ENCODE assay signal across 17 mouse cellular contexts in genomic region chr1:132348401-132348800, GRCm38 (mm10). TPM values are rescaled to one million over a fixed set of nuclear protein-coding genes. Genes with fewer than 3 reads are reported as not detected.
"Had no signal": no experiment of that assay in that cellular context is flagged by ENCODE, and none has a peak within 500 bp of the region (broad histone marks: within the 10 kb centered on the region; RNA-seq: fewer than 3 reads in every experiment).

No protein-coding gene starts in this region.

- H3K36me3 ChIP-seq: lung, embryonic 15.5 days; midbrain, embryonic 15.5 days; neural tube, embryonic 12.5 days; stomach, embryonic 15.5 days had no signal

- H3K9ac ChIP-seq: liver, postnatal 0 days; lung, embryonic 15.5 days; midbrain, embryonic 12.5 days; midbrain, embryonic 15.5 days; neural tube, embryonic 12.5 days; stomach, embryonic 15.5 days had no signal

- H3K4me3 ChIP-seq: lung, embryonic 15.5 days; megakaryocyte, embryonic 14.5 days; midbrain, embryonic 12.5 days; midbrain, embryonic 15.5 days; neural tube, embryonic 12.5 days; stomach, embryonic 15.5 days had no signal

- DNase-seq: liver, postnatal 0 days; lung, adult 2 months; lung, postnatal 14 days; lung, postnatal 36 days; right cerebral cortex, postnatal 14 days; thymus, adult 2 months; thymus, postnatal 25 days; thymus, postnatal 4 days had no signal

- H3K4me1 ChIP-seq: midbrain, embryonic 12.5 days; midbrain, embryonic 15.5 days; neural tube, embryonic 12.5 days; stomach, embryonic 15.5 days had no signal

- H3K4me2 ChIP-seq: lung, embryonic 15.5 days; midbrain, embryonic 12.5 days; midbrain, embryonic 15.5 days; neural tube, embryonic 12.5 days; stomach, embryonic 15.5 days had no signal

- H3K27ac ChIP-seq: lung, embryonic 15.5 days; macrophage; midbrain, embryonic 12.5 days; midbrain, embryonic 15.5 days; neural tube, embryonic 12.5 days; stomach, embryonic 15.5 days; stomach, postnatal 0 days had no signal

- ATAC-seq: liver, postnatal 0 days; lung, postnatal 0 days; midbrain, embryonic 15.5 days had no signal

- H3K27me3 ChIP-seq: lung, embryonic 15.5 days; midbrain, embryonic 12.5 days; midbrain, embryonic 15.5 days; neural tube, embryonic 12.5 days; stomach, embryonic 15.5 days had no signal

- H3K9me3 ChIP-seq: lung, embryonic 15.5 days; midbrain, embryonic 15.5 days; neural tube, embryonic 12.5 days; stomach, embryonic 15.5 days had no signal

RNA-seq across cellular contexts. Expression of gene Klhdc8a, which starts 50.0 kb away (rescaled TPM):
- polyA plus RNA-seq: macrophage had no signal
